Mouse (Mus musculus) lung, adult 2 months (tissue): ENCODE data around the gene Cd27.

Source experiments
- CTCF ChIP-seq: fragments of 200-500 bp; IDR thresholded peaks from 2 replicates; pipeline ENCODE4 v1.5.1; 2011; ENCODE audit warnings: mild to moderate bottlenecking, low read length, control low read depth; ENCODE audit not compliant: insufficient read depth
- POLR2A ChIP-seq: fragments of 200-500 bp; IDR thresholded peaks from 2 replicates; pipeline ENCODE4 v1.6.1; 2011; ENCODE audit warnings: low read depth, mild to moderate bottlenecking, control low read depth, low read length, borderline replicate concordance; ENCODE audit errors: extremely low read depth

DNA sequence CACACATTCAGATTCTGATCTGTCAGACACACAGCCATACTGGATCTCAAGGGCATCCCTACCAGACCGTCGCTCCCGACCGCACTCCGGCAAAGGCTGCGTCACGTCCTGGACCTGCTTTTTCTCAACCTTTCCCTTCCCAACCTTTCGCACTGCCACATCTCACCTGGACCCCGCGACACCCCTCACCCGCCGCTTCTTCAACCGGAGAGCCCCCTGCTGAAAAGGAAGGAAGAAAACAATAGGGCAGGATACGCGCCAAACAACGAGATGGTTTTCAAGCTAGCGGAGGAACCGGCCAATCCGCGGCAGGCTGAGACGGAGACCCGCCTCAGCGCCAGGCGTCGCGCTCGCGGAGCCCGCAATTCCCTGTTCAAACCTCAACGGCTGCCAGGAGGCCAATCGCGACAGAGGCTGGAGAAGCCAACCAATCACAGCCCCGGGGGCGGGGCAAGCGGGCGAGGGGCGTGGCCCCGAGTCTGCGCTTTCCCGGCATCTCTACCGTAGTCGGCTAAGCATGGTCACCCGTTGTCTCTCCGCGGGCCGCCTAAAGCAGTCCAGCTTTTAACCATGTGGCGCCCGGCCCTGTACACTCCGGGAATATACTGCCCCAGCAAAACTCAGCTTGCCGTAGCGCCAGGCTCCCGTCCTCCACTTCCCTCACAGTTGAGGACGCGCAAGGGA, 45.3 kb downstream of the Cd27 start, which contains the start of the genes Ncapd2 and Mrpl51:
- TF ChIP-seq CTCF (no peak), POLR2A (peak; percentile 34; the same call in 1 of the 2 replicates)
